Mouse (Mus musculus) heart, embryonic 10.5 days (tissue): Measurements from ENCODE around the gene Naaladl1. TPM values are rescaled to one million over a fixed set of nuclear protein-coding genes. Genes with fewer than 3 reads are reported as not detected.

Experiments used
- DNase-seq: peaks from one replicate; pipeline ENCODE4 v3.0.0-alpha.2; 2017; ENCODE audit warnings: low spot score
- H3K27ac ChIP-seq: fragments of 300-500 bp; sonication (generic); 2 replicates; pipeline ENCODE4 v1.5.1; 2016; ENCODE audit warnings: mild to moderate bottlenecking
- H3K27me3 ChIP-seq: fragments of 300-500 bp; sonication (generic); 2 replicates; pipeline ENCODE4 v1.6.1; 2016; ENCODE audit warnings: mild to moderate bottlenecking; ENCODE audit not compliant: poor library complexity, insufficient read depth, severe bottlenecking
- H3K36me3 ChIP-seq: fragments of 300-500 bp; sonication (generic); 2 replicates; pipeline ENCODE4 v1.6.1; 2016; ENCODE audit warnings: mild to moderate bottlenecking, moderate library complexity
- H3K4me1 ChIP-seq: fragments of 300-500 bp; sonication (generic); 2 replicates; pipeline ENCODE4 v1.6.1; 2016; ENCODE audit warnings: mild to moderate bottlenecking
- H3K4me3 ChIP-seq: fragments of 300-500 bp; sonication (generic); 2 replicates; pipeline ENCODE4 v1.5.1; 2016; ENCODE audit warnings: mild to moderate bottlenecking, moderate library complexity
- H3K9me3 ChIP-seq: fragments of 300-500 bp; sonication (generic); 2 replicates; pipeline ENCODE4 v1.6.1; 2016; ENCODE audit warnings: mild to moderate bottlenecking, moderate library complexity
- WGBS: fragments of 180-500 bp; shearing (Covaris S2); methylation state at CpG from one replicate; pipeline ENCODE4 v1.1.7; 2016; 5-methylcytosine and 5-hydroxymethylcytosine counted together
- polyA plus RNA-seq: library from polyadenylated mRNA; unstranded; fragments of >200 nt; fragmentation: Nextera tagmentation; extraction: Ambion mirVana; gene quantifications from 2 replicates; pipeline ENCODE4 v1.2.1, GENCODE M21; 2016

Gene Naaladl1
- polyA plus RNA-seq, 1 experiment from 2014 or later = 0.59 TPM

GRCm38 (mm10) chr19:6097847-6098246, 7.7 kb upstream of the Naaladl1 start:
- Histone ChIP-seq H3K4me1 (no peaks in the 10 kb centered on the region), H3K9me3 (no peaks in the 10 kb centered on the region), H3K27me3 (no peaks in the 10 kb centered on the region), H3K36me3 (peaks cover 41% of the 10 kb centered on the region), H3K27ac (no peak overlapping the region), H3K4me3 (no peak overlapping the region)
- 89% methylated on average over 3 of the region's 3 CpGs for WGBS
- no peak for DNase-seq

DNA sequence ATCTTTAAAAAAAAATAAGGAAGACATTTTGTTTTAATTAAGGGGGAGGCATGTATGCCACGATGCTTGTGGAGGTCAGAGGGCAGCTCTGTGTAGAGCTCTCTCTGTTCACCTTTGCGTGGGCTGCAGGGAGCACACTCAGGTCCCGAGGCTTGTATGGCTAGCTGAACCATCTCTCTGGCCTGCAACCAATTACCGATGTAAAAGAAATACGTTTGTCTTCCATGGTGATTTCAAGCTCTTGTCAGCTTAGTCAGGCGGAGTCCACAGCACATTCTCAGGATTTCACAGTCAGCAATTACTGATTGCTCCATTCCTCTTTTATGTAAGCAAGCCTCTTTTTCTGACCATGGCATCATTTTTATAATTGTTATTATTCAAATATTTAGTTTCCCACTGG, 4.4 kb upstream of the Naaladl1 start:
- 70% methylated on average over 6 of the region's 6 CpGs for WGBS
- no peak for DNase-seq
- H3K36me3 ChIP-seq = peaks cover 19% of the 10 kb centered on the region

DNA sequence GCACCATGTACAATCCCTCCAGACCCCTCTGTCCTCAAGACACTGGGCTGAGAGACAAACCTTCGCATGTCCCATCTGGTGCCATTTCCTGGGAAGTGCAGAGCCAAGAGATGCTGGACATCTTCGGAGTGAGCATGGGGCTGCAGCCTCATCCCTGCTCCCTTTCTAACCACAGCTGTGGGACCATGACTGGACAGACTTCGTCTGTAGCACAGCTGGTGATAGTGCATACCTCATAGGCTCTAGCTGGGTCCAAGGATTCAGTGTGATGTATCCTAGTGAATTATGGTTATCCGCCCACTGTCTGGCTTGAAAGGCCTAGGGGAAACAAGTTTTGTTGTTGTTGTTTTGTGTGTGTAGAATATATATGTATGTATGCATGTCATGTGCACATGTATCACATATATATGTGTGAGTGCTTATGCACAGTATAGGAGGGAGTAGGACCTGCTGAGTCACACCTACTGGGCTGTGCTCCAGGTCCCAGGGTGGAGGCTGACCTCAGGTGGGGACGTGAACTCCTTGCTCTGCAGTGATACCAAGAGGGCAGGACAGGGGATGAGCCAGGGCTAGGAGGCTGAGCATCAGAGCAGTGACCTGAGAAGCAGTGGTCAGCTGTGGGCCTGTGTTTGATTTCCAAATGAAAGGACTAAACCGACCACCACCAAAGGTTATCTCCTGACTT, 3.3 kb upstream of the Naaladl1 start:
- Histone ChIP-seq H3K27ac (no peak overlapping the region), H3K4me3 (no peak overlapping the region), H3K4me1 (peaks cover 17% of the 10 kb centered on the region), H3K9me3 (no peaks in the 10 kb centered on the region), H3K36me3 (peaks cover 19% of the 10 kb centered on the region), H3K27me3 (no peaks in the 10 kb centered on the region)
- WGBS = 66% methylated on average over 6 of the region's 6 CpGs
- DNase-seq = no peak

More for the DNA sequence above, 4.4 kb upstream of the Naaladl1 start:
- Histone ChIP-seq H3K27ac (no peak overlapping the region), H3K4me1 (peaks cover 12% of the 10 kb centered on the region), H3K9me3 (no peaks in the 10 kb centered on the region), H3K27me3 (no peaks in the 10 kb centered on the region), H3K4me3 (no peak overlapping the region)

- no peak for DNase-seq
- H3K9me3 ChIP-seq = no peaks in the 10 kb centered on the region
- H3K36me3 ChIP-seq = peaks cover 6% of the 10 kb centered on the region; the same call in 1 of the 2 replicates
- WGBS = 54% methylated on average over 4 of the region's 4 CpGs
- no peak overlapping the region for H3K4me3 ChIP-seq
- H3K4me1 ChIP-seq = peaks cover 17% of the 10 kb centered on the region
- H3K27ac ChIP-seq = no peak overlapping the region
- H3K27me3 ChIP-seq = no peaks in the 10 kb centered on the region
Observed at GRCm38 (mm10) chr19:6104476-6104875, 1.1 kb upstream of the Naaladl1 start.

- Histone ChIP-seq H3K27ac (no peak overlapping the region), H3K4me1 (peaks cover 20% of the 10 kb centered on the region), H3K4me3 (no peak overlapping the region), H3K9me3 (no peaks in the 10 kb centered on the region), H3K36me3 (peaks cover 41% of the 10 kb centered on the region), H3K27me3 (no peaks in the 10 kb centered on the region)
- 62% methylated on average over 6 of the region's 6 CpGs for WGBS
- DNase-seq = no peak
Observed at GRCm38 (mm10) chr19:6113116-6113515, 7.5 kb downstream of the Naaladl1 start.

DNA sequence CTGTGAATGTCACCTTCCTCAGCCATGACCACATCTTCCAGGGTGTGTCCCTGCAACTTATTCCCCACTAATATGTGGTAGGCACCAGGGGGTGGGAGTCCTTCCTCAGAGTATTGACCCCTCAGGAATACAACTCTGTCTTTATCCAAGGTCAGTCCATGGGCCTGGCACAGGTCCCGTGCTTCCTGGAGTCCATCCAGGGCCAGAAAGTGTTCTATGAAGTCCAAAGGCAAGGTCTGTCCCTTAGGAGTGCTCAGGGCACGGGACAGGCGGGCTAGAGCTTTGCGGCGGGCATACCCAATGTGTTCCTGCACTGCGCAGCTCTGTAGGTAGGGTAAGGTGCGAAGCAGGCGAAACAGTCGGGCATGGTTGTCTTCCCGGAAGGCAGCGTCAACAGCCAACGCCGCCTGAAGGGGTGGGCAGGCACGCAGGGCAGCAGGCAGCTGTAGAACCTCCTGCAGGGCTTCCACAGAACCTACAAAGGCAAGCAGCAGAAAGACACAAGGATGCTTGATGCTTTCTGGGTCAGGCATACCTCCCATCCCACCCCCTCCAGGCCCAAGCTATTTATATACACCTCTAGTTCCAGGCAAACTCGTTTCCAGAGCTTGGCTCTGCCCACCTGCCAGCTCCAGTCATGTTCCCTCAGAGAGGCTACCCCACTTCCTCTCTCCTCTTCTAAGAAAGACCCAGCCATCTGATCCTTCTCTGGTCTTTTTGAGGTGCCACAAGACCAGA, 10.7 kb downstream of the Naaladl1 start:
- Histone ChIP-seq H3K4me3 (peak overlapping the region; percentile 92), H3K36me3 (peaks cover 45% of the 10 kb centered on the region), H3K27ac (no peak overlapping the region), H3K4me1 (peaks cover 27% of the 10 kb centered on the region), H3K9me3 (no peaks in the 10 kb centered on the region), H3K27me3 (no peaks in the 10 kb centered on the region)
- 89% methylated on average over 15 of the region's 15 CpGs for WGBS
- DNase-seq = no peak

DNA sequence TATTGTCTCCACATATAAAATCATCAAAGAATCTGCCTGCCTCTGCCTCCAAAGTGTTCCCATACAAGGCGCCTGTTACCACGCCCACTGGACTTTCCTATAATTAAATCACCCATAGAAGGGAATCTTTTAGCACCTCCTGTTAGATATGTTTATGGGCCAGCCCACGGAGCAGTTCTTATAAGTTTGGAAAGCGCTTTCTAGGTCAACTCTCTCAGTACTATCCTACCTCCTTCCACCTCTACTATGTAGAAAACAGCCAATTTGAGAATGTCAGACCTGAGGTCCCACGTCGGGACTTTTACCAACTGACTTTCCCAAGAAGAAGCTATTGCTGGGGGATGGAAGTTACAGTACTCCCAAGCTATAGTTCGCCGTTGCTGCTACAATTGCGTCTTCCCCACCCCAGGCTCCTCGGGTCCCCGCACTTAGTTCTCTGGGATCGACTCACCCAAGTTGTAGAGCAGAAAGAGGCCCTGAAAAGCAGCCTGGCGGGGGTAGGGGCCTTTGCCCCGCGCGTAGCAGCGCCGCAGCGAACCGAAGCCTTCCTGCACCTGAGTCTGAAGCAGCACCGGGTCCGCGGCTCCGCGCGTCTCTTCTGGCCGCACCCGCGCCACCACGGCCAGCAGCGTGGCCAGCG, 11.9 kb downstream of the Naaladl1 start:
- H3K27me3 ChIP-seq = no peaks in the 10 kb centered on the region
- H3K9me3 ChIP-seq = no peaks in the 10 kb centered on the region
- H3K4me3 ChIP-seq = peak overlapping the region; percentile 92
- peak; percentile 80 for DNase-seq
- peaks cover 37% of the 10 kb centered on the region for H3K4me1 ChIP-seq
- H3K36me3 ChIP-seq = peaks cover 42% of the 10 kb centered on the region
- 4% methylated on average over 32 of the region's 32 CpGs for WGBS
- peak overlapping the region; percentile 97 for H3K27ac ChIP-seq

DNA sequence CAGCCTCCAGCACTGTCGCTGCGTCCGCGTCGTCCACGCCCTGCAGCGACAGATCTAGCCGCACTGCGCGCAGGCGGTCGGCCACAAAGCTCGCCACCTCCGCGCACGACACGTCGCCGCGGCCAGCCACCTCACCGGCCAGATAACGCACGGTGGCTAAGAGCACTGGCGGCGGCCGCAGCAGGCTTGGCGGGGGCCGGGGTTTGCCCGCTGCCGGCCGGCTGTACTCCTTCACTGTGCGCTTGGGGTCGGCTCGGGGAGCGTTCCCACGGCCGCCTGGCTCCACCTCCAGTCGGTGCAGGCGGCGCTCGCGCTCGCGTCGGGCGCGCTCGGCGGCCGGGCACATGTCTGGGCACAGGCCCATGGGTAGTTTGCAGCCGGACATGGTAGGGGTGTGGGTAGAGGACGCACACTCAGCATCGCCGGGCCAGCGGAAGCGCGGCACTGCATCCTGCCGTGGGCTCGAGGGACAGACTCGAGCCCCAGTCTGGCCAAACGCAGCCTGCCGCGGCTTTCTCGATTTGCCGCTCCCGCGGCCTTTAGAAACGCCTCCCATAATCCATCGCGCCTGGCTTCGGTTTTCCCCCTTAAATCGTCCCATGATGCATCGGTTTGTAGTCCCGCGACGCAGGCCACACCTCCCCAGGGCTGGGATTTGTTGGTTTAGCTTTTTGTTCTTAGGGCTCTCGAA, 12.5 kb downstream of the Naaladl1 start, which contains the start of gene Sac3d1:
Gene Sac3d1 (minus strand): TSS at position 665 of the 691 bp plus-strand sequence.
- H3K36me3 ChIP-seq = peaks cover 35% of the 10 kb centered on the region
- under 1% methylated on average over 65 of the region's 77 CpGs for WGBS
- no peaks in the 10 kb centered on the region for H3K9me3 ChIP-seq
- peaks cover 37% of the 10 kb centered on the region for H3K4me1 ChIP-seq
- H3K27ac ChIP-seq = peak within 1 kb of the TSS; percentile 97
- DNase-seq = peak; percentile 96
- H3K4me3 ChIP-seq = peak within 1 kb of the TSS; percentile 92
- no peaks in the 10 kb centered on the region for H3K27me3 ChIP-seq

DNA sequence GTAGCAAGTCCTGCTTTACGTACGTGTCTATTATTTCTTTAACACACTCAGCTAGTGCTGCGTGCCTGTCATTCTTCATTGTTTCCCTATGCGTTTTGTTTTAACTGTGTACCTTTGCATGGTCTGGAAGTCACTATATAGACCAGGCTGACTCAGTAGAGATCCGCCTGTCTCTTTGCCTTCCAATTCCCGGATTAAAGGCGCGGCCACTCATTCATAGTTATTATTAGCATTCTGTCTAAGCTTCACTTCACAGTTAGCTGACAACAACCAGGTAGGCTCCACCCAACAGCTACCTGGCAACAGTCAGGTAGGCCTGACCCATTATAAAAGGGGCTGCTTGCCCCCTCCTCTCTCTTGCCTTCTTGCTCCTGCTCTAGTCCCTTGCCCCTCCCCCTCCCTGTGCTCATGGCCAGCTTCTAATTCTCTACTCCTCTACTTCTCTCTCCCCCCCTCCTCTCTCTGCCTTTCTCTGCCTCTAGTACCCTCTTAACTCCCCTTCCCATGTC, 13.1 kb downstream of the Naaladl1 start:
- H3K4me1 ChIP-seq = peaks cover 37% of the 10 kb centered on the region
- peak overlapping the region; percentile 92 for H3K4me3 ChIP-seq
- peak overlapping the region; percentile 97 for H3K27ac ChIP-seq
- no peaks in the 10 kb centered on the region for H3K27me3 ChIP-seq
- no peak for DNase-seq
- peaks cover 33% of the 10 kb centered on the region for H3K36me3 ChIP-seq
- WGBS = 2% methylated on average over 8 of the region's 8 CpGs
- H3K9me3 ChIP-seq = no peaks in the 10 kb centered on the region

GRCm38 (mm10) chr19:6121761-6122160, 16.2 kb downstream of the Naaladl1 start:
- Histone ChIP-seq H3K9me3 (no peaks in the 10 kb centered on the region), H3K4me3 (peak overlapping the region; percentile 39), H3K4me1 (peaks cover 24% of the 10 kb centered on the region), H3K27ac (peak overlapping the region; percentile 70; the same call in 1 of the 2 replicates), H3K36me3 (peaks cover 4% of the 10 kb centered on the region; the same call in 1 of the 2 replicates), H3K27me3 (no peaks in the 10 kb centered on the region)
- no peak for DNase-seq
- WGBS = 20% methylated on average over 19 of the region's 19 CpGs

GRCm38 (mm10) chr19:6123330-6123729, 17.7 kb downstream of the Naaladl1 start:
- no peak overlapping the region for H3K27ac ChIP-seq
- peaks cover 4% of the 10 kb centered on the region; the same call in 1 of the 2 replicates for H3K36me3 ChIP-seq
- peaks cover 21% of the 10 kb centered on the region for H3K4me1 ChIP-seq
- no peak for DNase-seq
- no peak overlapping the region for H3K4me3 ChIP-seq
- WGBS = 86% methylated on average over 8 of the region's 8 CpGs
- H3K27me3 ChIP-seq = no peaks in the 10 kb centered on the region
- H3K9me3 ChIP-seq = no peaks in the 10 kb centered on the region

GRCm38 (mm10) chr19:6124898-6125297, 19.3 kb downstream of the Naaladl1 start:
- H3K27me3 ChIP-seq = no peaks in the 10 kb centered on the region
- H3K4me3 ChIP-seq = no peak overlapping the region
- H3K4me1 ChIP-seq = peaks cover 19% of the 10 kb centered on the region
- 68% methylated on average over 2 of the region's 2 CpGs for WGBS
- H3K9me3 ChIP-seq = no peaks in the 10 kb centered on the region
- no peak overlapping the region for H3K27ac ChIP-seq
- H3K36me3 ChIP-seq = peaks cover 4% of the 10 kb centered on the region; the same call in 1 of the 2 replicates
- no peak for DNase-seq
